Mouse (Mus musculus): ENCODE measurements around the gene Smim7.

- TF ChIP-seq CTCF (IDR thresholded peaks at IDR 0.05; ENCODE audit: low read depth) (no peak), EP300 (optimal IDR thresholded peaks at IDR 0.05) (no peak)
Measured at GRCm38 (mm10) chr8:72547122-72547801, 23.6 kb downstream of the Smim7 start.
